ENCODE assay signal across 20 mouse cellular contexts in the genomic region with DNA sequence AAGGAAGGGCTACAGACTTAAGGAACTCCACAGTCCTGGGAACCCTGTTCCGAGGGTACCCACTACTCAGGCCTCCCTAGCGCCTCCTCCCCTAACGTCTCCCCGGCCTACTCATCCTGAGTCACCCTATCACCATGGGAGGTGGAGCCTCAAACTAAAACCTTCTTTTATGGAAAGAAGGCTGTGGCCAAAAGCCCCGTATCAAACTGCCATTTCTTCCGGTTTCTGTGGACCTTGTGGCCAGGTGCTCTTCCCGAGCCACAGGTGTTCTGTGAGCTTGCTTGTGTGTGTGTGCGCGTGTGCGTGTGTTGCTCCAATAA. TPM values are rescaled to one million over a fixed set of nuclear protein-coding genes. Genes with fewer than 3 reads are reported as not detected.
DNase-seq lines count a peak whose midpoint lies in the region; ATAC-seq and TF ChIP-seq lines count a peak whose summit lies in the region.
"Had no signal": no experiment of that assay in that cellular context is flagged by ENCODE, and none has a peak within 500 bp of the region (broad histone marks: within the 10 kb centered on the region; RNA-seq: fewer than 3 reads in every experiment).

No protein-coding gene starts in this region.

- no peak overlapping the region for H3K4me2 ChIP-seq in forebrain, postnatal 0 days (ENCODE audit: low read depth)
- H3K4me2 ChIP-seq in forebrain, embryonic 13.5 days = no peak overlapping the region
- no peak overlapping the region for H3K4me2 ChIP-seq in stomach, embryonic 16.5 days (ENCODE audit: low read depth, low read length)
- H3K4me2 ChIP-seq in stomach, postnatal 0 days (replicated peaks; ENCODE audit: low read depth) = no peak overlapping the region
- H3K4me2 ChIP-seq in kidney, embryonic 14.5 days (replicated peaks; ENCODE audit: low read depth, low read length) = no peak overlapping the region

- TF ChIP-seq CTCF in forebrain, postnatal 0 days (IDR thresholded peaks at IDR 0.05; ENCODE audit: low read depth) = no peak
- TF ChIP-seq CTCF in stomach, postnatal 0 days (IDR thresholded peaks at IDR 0.05; ENCODE audit: low read depth) = no peak

- H3K4me1 ChIP-seq in forebrain, postnatal 0 days (ENCODE audit: insufficient read depth) = peaks cover 12% of the 10 kb centered on the region
- H3K4me1 ChIP-seq in forebrain, embryonic 13.5 days = peaks cover 45% of the 10 kb centered on the region
- H3K4me1 ChIP-seq in stomach, embryonic 16.5 days (ENCODE audit: control insufficient read depth, insufficient read depth, low read length) = peaks cover 29% of the 10 kb centered on the region
- H3K4me1 ChIP-seq in stomach, postnatal 0 days (replicated peaks; ENCODE audit: control insufficient read depth, insufficient read depth) = peaks cover 9% of the 10 kb centered on the region
- H3K4me1 ChIP-seq in kidney, embryonic 14.5 days (ENCODE audit: control insufficient read depth, insufficient read depth, low read length) = peaks cover 25% of the 10 kb centered on the region; the same call in 1 of the 2 replicates

- peak; percentile 71 for DNase-seq in adrenal gland, adult 2 months
- DNase-seq in adrenal gland, postnatal 4 days (ENCODE audit: low spot score in 2 of 2) = no peak
- peak; percentile 10 for DNase-seq in forebrain, postnatal 0 days
- no peak for DNase-seq in stomach, postnatal 0 days (ENCODE audit: low spot score)
- DNase-seq: gastrocnemius, postnatal 25 days; liver; lung, adult 2 months; thymus, postnatal 14 days had no signal

- no peak for TF ChIP-seq EP300 in stomach, postnatal 0 days (optimal IDR thresholded peaks at IDR 0.05)

- no peak overlapping the region for H3K9ac ChIP-seq in forebrain, postnatal 0 days
- H3K9ac ChIP-seq in forebrain, embryonic 13.5 days = no peak overlapping the region
- H3K9ac ChIP-seq in stomach, embryonic 16.5 days (ENCODE audit: low read length) = no peak overlapping the region
- H3K9ac ChIP-seq in stomach, postnatal 0 days (ENCODE audit: low read length) = no peak overlapping the region
- H3K9ac ChIP-seq in kidney, embryonic 14.5 days (ENCODE audit: low read depth, low read length) = no peak overlapping the region
- H3K9ac ChIP-seq: kidney, embryonic 15.5 days; liver, embryonic 14.5 days had no signal

- no peak overlapping the region for H3K27ac ChIP-seq in forebrain, postnatal 0 days (ENCODE audit: low read depth, low read length)
- H3K27ac ChIP-seq in forebrain, embryonic 13.5 days = no peak overlapping the region
- H3K27ac ChIP-seq in stomach, embryonic 16.5 days (ENCODE audit: low read length) = peak overlapping the region; percentile 33
- H3K27ac ChIP-seq in stomach, postnatal 0 days (replicated peaks) = no peak overlapping the region
- H3K27ac ChIP-seq in kidney, embryonic 14.5 days (ENCODE audit: low read depth, low read length) = no peak overlapping the region
- H3K27ac ChIP-seq: liver, embryonic 14.5 days; macrophage had no signal

- no peaks in the 10 kb centered on the region for H3K9me3 ChIP-seq in forebrain, postnatal 0 days (ENCODE audit: low read length)
- H3K9me3 ChIP-seq in forebrain, embryonic 13.5 days (replicated peaks) = no peaks in the 10 kb centered on the region
- H3K9me3 ChIP-seq in stomach, embryonic 16.5 days (replicated peaks; ENCODE audit: control insufficient read depth, low read length) = no peaks in the 10 kb centered on the region
- H3K9me3 ChIP-seq in stomach, postnatal 0 days (ENCODE audit: control insufficient read depth, low read length) = no peaks in the 10 kb centered on the region
- H3K9me3 ChIP-seq in kidney, embryonic 14.5 days (ENCODE audit: control insufficient read depth, low read length) = no peaks in the 10 kb centered on the region
- H3K9me3 ChIP-seq: hindbrain, embryonic 13.5 days; kidney, embryonic 15.5 days; neural tube, embryonic 13.5 days had no signal

- 75% methylated on average over 10 of the region's 10 CpGs for WGBS in forebrain, postnatal 0 days
- 79% methylated on average over 10 of the region's 10 CpGs for WGBS in forebrain, embryonic 13.5 days
- 72% methylated on average over 10 of the region's 10 CpGs for WGBS in stomach, embryonic 16.5 days
- WGBS in stomach, postnatal 0 days = 64% methylated on average over 10 of the region's 10 CpGs
- whole genome bisulfite sequencing in kidney, embryonic 14.5 days = 84% methylated on average over 10 of the region's 10 CpGs

- no peak overlapping the region for H3K4me3 ChIP-seq in forebrain, postnatal 0 days (ENCODE audit: low read depth, low read length)
- no peak overlapping the region for H3K4me3 ChIP-seq in forebrain, embryonic 13.5 days
- no peak overlapping the region for H3K4me3 ChIP-seq in stomach, embryonic 16.5 days (replicated peaks; ENCODE audit: low read length)
- H3K4me3 ChIP-seq in stomach, postnatal 0 days (ENCODE audit: low read depth, low read length) = no peak overlapping the region
- H3K4me3 ChIP-seq in kidney, embryonic 14.5 days (ENCODE audit: low read length) = no peak overlapping the region

- ATAC-seq in forebrain, postnatal 0 days = no peak
- ATAC-seq in forebrain, embryonic 13.5 days = no peak
- ATAC-seq in stomach, embryonic 16.5 days (ENCODE audit: insufficient read depth, low FRiP score) = no peak
- ATAC-seq in stomach, postnatal 0 days (ENCODE audit: low FRiP score, low TSS enrichment) = no peak
- ATAC-seq in kidney, embryonic 14.5 days (ENCODE audit: low FRiP score, low TSS enrichment) = no peak
- ATAC-seq: Patski had no signal

- H3K36me3 ChIP-seq in forebrain, postnatal 0 days (ENCODE audit: insufficient read depth) = peaks cover 70% of the 10 kb centered on the region
- H3K36me3 ChIP-seq in forebrain, embryonic 13.5 days (ENCODE audit: poor library complexity, severe bottlenecking) = peaks cover 68% of the 10 kb centered on the region
- H3K36me3 ChIP-seq in stomach, embryonic 16.5 days (ENCODE audit: control insufficient read depth, insufficient read depth, low read length) = 0 out of 2 replicates have a peak, but pooled peaks cover 19% of the 10 kb centered on the region
- peaks cover 22% of the 10 kb centered on the region; the same call in 1 of the 2 replicates for H3K36me3 ChIP-seq in stomach, postnatal 0 days (ENCODE audit: control insufficient read depth, insufficient read depth, low read length)
- peaks cover 58% of the 10 kb centered on the region for H3K36me3 ChIP-seq in kidney, embryonic 14.5 days (ENCODE audit: control insufficient read depth, insufficient read depth, low read length)

- no peaks in the 10 kb centered on the region for H3K27me3 ChIP-seq in forebrain, postnatal 0 days (ENCODE audit: insufficient read depth, low read length)
- peaks cover 12% of the 10 kb centered on the region; the same call in 1 of the 2 replicates for H3K27me3 ChIP-seq in forebrain, embryonic 13.5 days
- H3K27me3 ChIP-seq in stomach, embryonic 16.5 days (ENCODE audit: control insufficient read depth, insufficient read depth, low read length) = no peaks in the 10 kb centered on the region
- H3K27me3 ChIP-seq in stomach, postnatal 0 days (ENCODE audit: control insufficient read depth, insufficient read depth, low read length) = no peaks in the 10 kb centered on the region
- no peaks in the 10 kb centered on the region; the same call in 1 of the 2 replicates for H3K27me3 ChIP-seq in kidney, embryonic 14.5 days (ENCODE audit: control insufficient read depth, insufficient read depth, low read length)
- H3K27me3 ChIP-seq: Patski had no signal

RNA-seq across cellular contexts. Expression of a gene that starts 6.3 kb away (rescaled TPM):
- 100 to 1,000 TPM; 165 to 211 TPM for total RNA-seq in adrenal gland, adult 2 months (2021)
- polyA plus RNA-seq in adrenal gland, adult 2 months (2012; rRNA removed) = 251 and 310 TPM in 2 replicates
- total RNA-seq in adrenal gland, postnatal 4 days (2021) = 100 to 1,000 TPM; 170 to 175 TPM
- 49.5 and 66.2 TPM in 2 replicates for total RNA-seq in forebrain, postnatal 0 days (2014; rRNA removed)
- 72.3 and 86.6 TPM in 2 replicates for polyA plus RNA-seq in forebrain, postnatal 0 days (2015; fragmentation: Nextera tagmentation; extraction: Ambion mirVana)
- polyA plus RNA-seq in forebrain, embryonic 13.5 days (2015; fragmentation: Nextera tagmentation; extraction: Ambion mirVana) = 49.5 and 53.9 TPM in 2 replicates
- polyA plus RNA-seq in stomach, embryonic 16.5 days (2015; fragmentation: Nextera tagmentation; extraction: Ambion mirVana) = 187 and 207 TPM in 2 replicates
- 126 and 142 TPM in 2 replicates for polyA plus RNA-seq in stomach, postnatal 0 days (2015; fragmentation: Nextera tagmentation; extraction: Ambion mirVana)
- polyA plus RNA-seq in kidney, embryonic 14.5 days (2014; fragmentation: Nextera tagmentation; extraction: Ambion mirVana) = 81.0 and 103 TPM in 2 replicates

RNA-seq across cellular contexts. Expression of a gene that starts 11.1 kb away (rescaled TPM):
- 1 to 10 TPM; 2.8 to 8.3 TPM for total RNA-seq in adrenal gland, adult 2 months (2021)
- 18.1 and 22.9 TPM in 2 replicates for polyA plus RNA-seq in adrenal gland, adult 2 months (2012; rRNA removed)
- 10 to 100 TPM; 22.5 to 22.9 TPM for total RNA-seq in adrenal gland, postnatal 4 days (2021)
- 351 and 361 TPM in 2 replicates for total RNA-seq in forebrain, postnatal 0 days (2014; rRNA removed)
- polyA plus RNA-seq in forebrain, postnatal 0 days (2015; fragmentation: Nextera tagmentation; extraction: Ambion mirVana) = 26.2 and 26.9 TPM in 2 replicates
- 8.5 and 9.3 TPM in 2 replicates for polyA plus RNA-seq in forebrain, embryonic 13.5 days (2015; fragmentation: Nextera tagmentation; extraction: Ambion mirVana)
- 2.5 and 3.3 TPM in 2 replicates for polyA plus RNA-seq in stomach, embryonic 16.5 days (2015; fragmentation: Nextera tagmentation; extraction: Ambion mirVana)
- polyA plus RNA-seq in stomach, postnatal 0 days (2015; fragmentation: Nextera tagmentation; extraction: Ambion mirVana) = 2.0 and 2.9 TPM in 2 replicates
- 12.3 and 14.7 TPM in 2 replicates for polyA plus RNA-seq in kidney, embryonic 14.5 days (2014; fragmentation: Nextera tagmentation; extraction: Ambion mirVana)
- polyA plus RNA-seq: macrophage had no signal

RNA-seq across cellular contexts. Expression of a gene that starts 28.7 kb away (rescaled TPM):
- total RNA-seq in adrenal gland, adult 2 months (2021) = 100 to 1,000 TPM; 504 to 683 TPM
- polyA plus RNA-seq in adrenal gland, adult 2 months (2012; rRNA removed) = 1,025 and 1,107 TPM in 2 replicates
- total RNA-seq in adrenal gland, postnatal 4 days (2021) = 100 to 1,000 TPM; 254 to 261 TPM
- 96.3 and 114 TPM in 2 replicates for total RNA-seq in forebrain, postnatal 0 days (2014; rRNA removed)
- 120 and 129 TPM in 2 replicates for polyA plus RNA-seq in forebrain, postnatal 0 days (2015; fragmentation: Nextera tagmentation; extraction: Ambion mirVana)
- 157 and 159 TPM in 2 replicates for polyA plus RNA-seq in forebrain, embryonic 13.5 days (2015; fragmentation: Nextera tagmentation; extraction: Ambion mirVana)
- polyA plus RNA-seq in stomach, embryonic 16.5 days (2015; fragmentation: Nextera tagmentation; extraction: Ambion mirVana) = 239 and 243 TPM in 2 replicates
- 189 and 200 TPM in 2 replicates for polyA plus RNA-seq in stomach, postnatal 0 days (2015; fragmentation: Nextera tagmentation; extraction: Ambion mirVana)
- polyA plus RNA-seq in kidney, embryonic 14.5 days (2014; fragmentation: Nextera tagmentation; extraction: Ambion mirVana) = 224 and 274 TPM in 2 replicates

RNA-seq across cellular contexts. Expression of a gene that starts 33.5 kb away (rescaled TPM):
- total RNA-seq in adrenal gland, adult 2 months (2021) = 1 to 10 TPM; 2.5 to 4.1 TPM
- polyA plus RNA-seq in adrenal gland, adult 2 months (2012; rRNA removed) = 6.6 TPM in 2 replicates
- total RNA-seq in adrenal gland, postnatal 4 days (2021) = 1 to 10 TPM; 6.1 to 8.4 TPM
- total RNA-seq in forebrain, postnatal 0 days (2014; rRNA removed) = 2.2 and 3.7 TPM in 2 replicates
- polyA plus RNA-seq in forebrain, postnatal 0 days (2015; fragmentation: Nextera tagmentation; extraction: Ambion mirVana) = 8.7 and 12.4 TPM in 2 replicates
- 2.9 and 3.8 TPM in 2 replicates for polyA plus RNA-seq in forebrain, embryonic 13.5 days (2015; fragmentation: Nextera tagmentation; extraction: Ambion mirVana)
- polyA plus RNA-seq in stomach, embryonic 16.5 days (2015; fragmentation: Nextera tagmentation; extraction: Ambion mirVana) = 8.6 and 10.8 TPM in 2 replicates
- 5.4 and 6.5 TPM in 2 replicates for polyA plus RNA-seq in stomach, postnatal 0 days (2015; fragmentation: Nextera tagmentation; extraction: Ambion mirVana)
- 5.8 and 6.4 TPM in 2 replicates for polyA plus RNA-seq in kidney, embryonic 14.5 days (2014; fragmentation: Nextera tagmentation; extraction: Ambion mirVana)

RNA-seq across cellular contexts. Expression of a gene that starts 43.2 kb away (rescaled TPM):
- total RNA-seq in adrenal gland, adult 2 months (2021) = 10 to 100 TPM; 36.8 to 51.7 TPM
- 46.3 and 77.5 TPM in 2 replicates for polyA plus RNA-seq in adrenal gland, adult 2 months (2012; rRNA removed)
- total RNA-seq in adrenal gland, postnatal 4 days (2021) = 10 to 100 TPM; 59.3 to 61.2 TPM
- 306 and 418 TPM in 2 replicates for total RNA-seq in forebrain, postnatal 0 days (2014; rRNA removed)
- polyA plus RNA-seq in forebrain, postnatal 0 days (2015; fragmentation: Nextera tagmentation; extraction: Ambion mirVana) = 118 and 121 TPM in 2 replicates
- 93.9 and 94.8 TPM in 2 replicates for polyA plus RNA-seq in forebrain, embryonic 13.5 days (2015; fragmentation: Nextera tagmentation; extraction: Ambion mirVana)
- 6.8 and 7.6 TPM in 2 replicates for polyA plus RNA-seq in stomach, embryonic 16.5 days (2015; fragmentation: Nextera tagmentation; extraction: Ambion mirVana)
- polyA plus RNA-seq in stomach, postnatal 0 days (2015; fragmentation: Nextera tagmentation; extraction: Ambion mirVana) = 5.1 and 5.9 TPM in 2 replicates
- 1.7 and 1.9 TPM in 2 replicates for polyA plus RNA-seq in kidney, embryonic 14.5 days (2014; fragmentation: Nextera tagmentation; extraction: Ambion mirVana)
- total RNA-seq: gastrocnemius, adult 18-20 months; megakaryocyte-erythroid progenitor cell, adult 5-6 weeks had no signal
- polyA plus RNA-seq: G1E had no signal

Comparison
In these comparisons a context has a peak if more than half of its experiments do, and no peak if none do; other contexts are left out.
1. DNase-seq: peak in adrenal gland, adult 2 months (single experiment) and forebrain, postnatal 0 days (single experiment); none in adrenal gland, postnatal 4 days (0 of 2) and stomach, postnatal 0 days (single experiment).